In genomic region chr8:111933348-111934076, GRCm38 (mm10) we compare ENCODE assay signal across 8 mouse cellular contexts. TPM values are rescaled to one million over a fixed set of nuclear protein-coding genes. Genes with fewer than 3 reads are reported as not detected.
DNase-seq lines count a peak whose midpoint lies in the region; ATAC-seq and TF ChIP-seq lines count a peak whose summit lies in the region.

Gene Tmem231 (minus strand): TSS chr8:111933881.

- no peaks in the 10 kb centered on the region for H3K4me1 ChIP-seq in embryonic fibroblast, embryonic 13.5 days (ENCODE audit: control insufficient read depth, insufficient read depth, low read length)

- no peak within 1 kb of the TSS for H3K27ac ChIP-seq in embryonic fibroblast, embryonic 13.5 days (ENCODE audit: insufficient read depth, low read length)

- peak; percentile 95 for ATAC-seq in monocyte, adult 5-6 weeks (replicated peaks; ENCODE audit: insufficient number of reproducible peaks, low FRiP score, low TSS enrichment, poor library complexity, severe bottlenecking)

- no peak for TF ChIP-seq POLR2A in embryonic fibroblast, embryonic 13.5 days (IDR thresholded peaks at IDR 0.05; ENCODE audit: low read depth, low read length)

- peak within 1 kb of the TSS; percentile 71 for H3K4me3 ChIP-seq in embryonic fibroblast, embryonic 13.5 days (ENCODE audit: insufficient read depth, low read length)

- peak; percentile 92 for DNase-seq in CD4-positive helper T cell, adult 2 months (ENCODE audit: low read depth, low spot score)
- DNase-seq in brain, adult 2 months (ENCODE audit: low read depth, low spot score) = peak; percentile 99
- peak; percentile 87 to 88 for DNase-seq in heart, adult 9 months (ENCODE audit: low spot score in 2 of 2)
- DNase-seq in kidney, adult 9 months = peak; percentile 91
- peak; percentile 95 for DNase-seq in liver
- peak; percentile 92 to 93 for DNase-seq in spleen, postnatal 36 days (ENCODE audit: low spot score in 2 of 2)

- no peak for TF ChIP-seq CTCF in embryonic fibroblast, embryonic 13.5 days (IDR thresholded peaks at IDR 0.05; ENCODE audit: borderline replicate concordance, insufficient read depth, low read length)

RNA-seq across cellular contexts. Expression of gene Tmem231, which starts in this region (rescaled TPM):
- polyA plus RNA-seq in embryonic fibroblast, embryonic 13.5 days (2011; ENCODE audit: insufficient read length, low read depth, missing spikeins) = 11.4 and 12.2 TPM in 2 replicates
- total RNA-seq in monocyte, adult 5-6 weeks (2017) = 0.29 to 0.32 TPM in 2 of 3 replicates, not detected in the other

Comparison
In these comparisons a context has a peak if more than half of its experiments do, and no peak if none do; other contexts are left out.
1. Peak in ATAC-seq in monocyte, adult 5-6 weeks; RNA of the gene not detected or under 1 TPM.